Mouse (Mus musculus) hindbrain, postnatal 0 days (tissue): ENCODE measurements around the gene E130114P18Rik. TPM values are rescaled to one million over a fixed set of nuclear protein-coding genes. Genes with fewer than 3 reads are reported as not detected.

Source experiments
- ATAC-seq: fragments of 200-750 bp; cut with Nextera tagmentation; 2 replicates; pipeline ENCODE4 v1.8.0; 2017; ENCODE audit warnings: mild to moderate bottlenecking, moderate TSS enrichment, moderate library complexity
- DNase-seq: peaks from one replicate; pipeline ENCODE4 v3.0.0-alpha.2; 2015; ENCODE audit warnings: low spot score
- H3K27ac ChIP-seq: fragments of 300-500 bp; sonication (generic); 2 replicates; pipeline ENCODE4 v1.5.1; 2014; ENCODE audit warnings: mild to moderate bottlenecking
- H3K27me3 ChIP-seq: fragments of 300-500 bp; sonication (generic); 2 replicates; pipeline ENCODE4 v1.6.1; 2014; ENCODE audit warnings: low read length, mixed read lengths; ENCODE audit not compliant: insufficient read depth
- H3K36me3 ChIP-seq: fragments of 300-500 bp; sonication (generic); 2 replicates; pipeline ENCODE4 v1.6.1; 2014; ENCODE audit warnings: low read length, mixed read lengths; ENCODE audit not compliant: insufficient read depth
- H3K4me1 ChIP-seq: fragments of 300-500 bp; sonication (generic); 2 replicates; pipeline ENCODE4 v1.6.1; 2014; ENCODE audit warnings: antibody characterized with exemption, low read length, mixed read lengths; ENCODE audit not compliant: insufficient read depth
- H3K4me2 ChIP-seq: fragments of 300-500 bp; sonication (generic); 2 replicates; pipeline ENCODE4 v1.6.1; 2014; ENCODE audit warnings: low read depth, mild to moderate bottlenecking, low read length, moderate library complexity, mixed read lengths
- H3K4me3 ChIP-seq: fragments of 300-500 bp; sonication (generic); 2 replicates; pipeline ENCODE4 v1.5.1; 2014; ENCODE audit warnings: low read length
- H3K9ac ChIP-seq: fragments of 300-500 bp; sonication (generic); replicated peaks from 2 replicates; pipeline ENCODE4 v1.6.1; 2014; ENCODE audit warnings: mild to moderate bottlenecking, low read length, moderate library complexity, mixed read lengths
- H3K9me3 ChIP-seq: fragments of 300-500 bp; sonication (generic); 2 replicates; pipeline ENCODE4 v1.6.1; 2016; ENCODE audit warnings: low read length, mixed read lengths
- CTCF ChIP-seq: IDR thresholded peaks from 2 replicates; pipeline ENCODE4 v1.5.1; 2016; ENCODE audit warnings: antibody characterized with exemption, control low read depth, low read depth
- WGBS: fragments of 180-500 bp; shearing (Covaris S2); extraction: QIAGEN DNeasy Blood & Tissue Kit; methylation state at CpG from one replicate; pipeline ENCODE4 v1.1.7; 2014; 5-methylcytosine and 5-hydroxymethylcytosine counted together
- polyA plus RNA-seq: library from polyadenylated mRNA; unstranded; fragments of >200 nt; fragmentation: Nextera tagmentation; extraction: Ambion mirVana; gene quantifications from 2 replicates; pipeline ENCODE4 v1.2.1, GENCODE M21; 2015
- total RNA-seq: library from RNA; depleted of rRNA; stranded (reverse); fragments of >200 nt; gene quantifications from 2 replicates; pipeline ENCODE4 v1.2.3, GENCODE M21; 2014

Gene E130114P18Rik
- total and polyA plus RNA-seq, 2 experiments from 2014 or later: 22.3 to 31.6 TPM

GRCm38 (mm10) chr4:97783073-97783879, 5.4 kb upstream of the E130114P18Rik start:
- Histone ChIP-seq H3K9me3 (no peaks in the 10 kb centered on the region), H3K9ac (peak overlapping the region; percentile 33; the same call in 1 of the 2 replicates), H3K27ac (peak overlapping the region; percentile 48; the same call in 1 of the 2 replicates), H3K4me1 (no peaks in the 10 kb centered on the region; the same call in 1 of the 2 replicates), H3K27me3 (no peaks in the 10 kb centered on the region), H3K36me3 (peaks cover 8% of the 10 kb centered on the region; the same call in 1 of the 2 replicates), H3K4me3 (peak overlapping the region; percentile 13; the same call in 1 of the 2 replicates), H3K4me2 (peak overlapping the region; percentile 51)
- ATAC-seq (no peak), DNase-seq (no peak)
- no peak for TF ChIP-seq CTCF
- 81% methylated on average over 26 of the region's 26 CpGs for WGBS

- TF ChIP-seq CTCF: no peak
- peak overlapping the region; percentile 33; the same call in 1 of the 2 replicates for H3K9ac ChIP-seq
- H3K4me2 ChIP-seq: peak overlapping the region; percentile 51
- DNase-seq: no peak
- H3K4me3 ChIP-seq: peak overlapping the region; percentile 7; the same call in 1 of the 2 replicates
- H3K36me3 ChIP-seq: peaks cover 8% of the 10 kb centered on the region; the same call in 1 of the 2 replicates
- no peaks in the 10 kb centered on the region for H3K27me3 ChIP-seq
- H3K4me1 ChIP-seq: no peaks in the 10 kb centered on the region; the same call in 1 of the 2 replicates
- H3K27ac ChIP-seq: no peak overlapping the region
- no peak for ATAC-seq
- H3K9me3 ChIP-seq: no peaks in the 10 kb centered on the region
- 52% methylated on average over 6 of the region's 6 CpGs for WGBS
Measured at GRCm38 (mm10) chr4:97782497-97782896, 4.6 kb upstream of the E130114P18Rik start.

GRCm38 (mm10) chr4:97782069-97782468, 4.2 kb upstream of the E130114P18Rik start:
- no peak for TF ChIP-seq CTCF
- no peak for DNase-seq
- Histone ChIP-seq H3K27me3 (no peaks in the 10 kb centered on the region), H3K27ac (0 out of 2 replicates have a peak overlapping the region, but pooled peaks have one; percentile 48), H3K36me3 (peaks cover 8% of the 10 kb centered on the region; the same call in 1 of the 2 replicates), H3K4me2 (peak overlapping the region; percentile 51), H3K9ac (peak overlapping the region; percentile 33; the same call in 1 of the 2 replicates), H3K4me1 (no peaks in the 10 kb centered on the region; the same call in 1 of the 2 replicates), H3K4me3 (peak overlapping the region; percentile 7; the same call in 1 of the 2 replicates), H3K9me3 (no peaks in the 10 kb centered on the region)
- WGBS: 40% methylated on average over 3 of the region's 3 CpGs
- ATAC-seq: no peak

DNA sequence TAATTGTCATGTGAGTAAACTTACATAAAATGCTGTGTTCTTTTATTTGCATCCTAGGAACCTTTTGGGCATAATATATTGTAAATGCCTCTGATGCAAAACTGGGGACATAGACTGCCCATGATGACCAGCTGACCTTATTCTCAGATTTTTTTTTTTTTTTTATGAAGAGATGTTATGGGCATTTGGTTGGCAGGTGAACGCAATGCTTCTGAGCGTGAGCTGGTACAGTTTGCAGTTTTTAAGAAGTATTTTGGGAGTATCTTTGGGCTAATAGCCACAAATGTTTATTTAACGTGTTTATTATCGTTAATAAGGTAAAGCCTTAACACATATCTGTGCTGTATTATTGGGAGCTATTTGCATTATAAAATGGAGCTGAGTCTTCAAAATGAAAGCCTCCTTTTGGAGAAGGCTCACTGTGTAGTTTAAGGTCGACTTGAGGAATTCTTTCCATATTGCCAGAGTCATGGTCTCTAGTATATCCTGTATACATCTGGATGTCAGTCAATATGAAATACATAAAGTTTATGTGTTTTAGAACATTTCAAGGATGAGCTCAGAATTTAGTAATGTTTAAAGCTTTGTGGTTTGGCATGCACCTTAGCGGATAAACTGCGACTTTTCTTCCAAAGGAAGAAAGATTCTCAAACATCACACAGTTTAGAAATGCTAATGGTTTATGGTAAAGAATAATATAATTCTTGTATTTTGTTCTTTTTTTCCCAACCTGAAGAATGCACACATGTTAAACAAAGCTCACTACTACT, 3.0 kb upstream of the E130114P18Rik start:
- H3K4me1 ChIP-seq: no peaks in the 10 kb centered on the region; the same call in 1 of the 2 replicates
- H3K4me3 ChIP-seq: peak overlapping the region; percentile 88
- no peak for TF ChIP-seq CTCF
- peak overlapping the region; percentile 97 for H3K9ac ChIP-seq
- WGBS: 49% methylated on average over 7 of the region's 7 CpGs
- H3K27ac ChIP-seq: peak overlapping the region; percentile 93; the same call in 1 of the 2 replicates
- no peaks in the 10 kb centered on the region for H3K27me3 ChIP-seq
- peak overlapping the region; percentile 85 for H3K4me2 ChIP-seq
- no peak for DNase-seq
- no peak for ATAC-seq
- H3K9me3 ChIP-seq: no peaks in the 10 kb centered on the region
- peaks cover 8% of the 10 kb centered on the region; the same call in 1 of the 2 replicates for H3K36me3 ChIP-seq

DNA sequence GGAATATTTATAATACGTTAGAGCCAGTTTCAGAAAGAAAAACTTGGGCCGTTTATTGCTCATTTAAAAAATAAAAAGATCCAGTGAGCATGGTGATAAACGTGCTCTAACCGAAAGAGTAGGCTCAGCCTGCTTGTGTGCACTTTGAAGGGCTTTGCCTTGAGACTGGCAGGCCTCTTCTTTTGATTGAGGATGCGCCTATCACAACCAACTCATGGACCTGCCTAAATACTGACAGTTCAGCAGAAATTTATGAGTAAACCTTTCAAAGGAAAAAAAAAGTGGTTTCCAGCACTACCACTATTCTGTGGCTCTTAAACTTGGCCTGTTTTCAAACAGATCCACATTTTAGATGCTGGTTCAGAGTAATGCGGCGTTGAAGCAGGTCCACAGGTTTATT, 2.1 kb upstream of the E130114P18Rik start:
- H3K4me3 ChIP-seq: peak overlapping the region; percentile 88
- no peaks in the 10 kb centered on the region for H3K27me3 ChIP-seq
- 30% methylated on average over 7 of the region's 7 CpGs for WGBS
- no peak for TF ChIP-seq CTCF
- peak overlapping the region; percentile 93 for H3K27ac ChIP-seq
- H3K9me3 ChIP-seq: no peaks in the 10 kb centered on the region
- no peaks in the 10 kb centered on the region; the same call in 1 of the 2 replicates for H3K4me1 ChIP-seq
- H3K36me3 ChIP-seq: peaks cover 8% of the 10 kb centered on the region; the same call in 1 of the 2 replicates
- no peak for ATAC-seq
- H3K9ac ChIP-seq: peak overlapping the region; percentile 97
- peak overlapping the region; percentile 85 for H3K4me2 ChIP-seq
- no peak for DNase-seq
